Mouse (Mus musculus) limb, embryonic 14.5 days (tissue): ENCODE data around the gene Stk10. TPM values are rescaled to one million over a fixed set of nuclear protein-coding genes. Genes with fewer than 3 reads are reported as not detected.

Source experiments
- ATAC-seq: fragments of 200-750 bp; cut with Nextera tagmentation; 2 replicates; pipeline ENCODE4 v1.8.0; 2017; ENCODE audit warnings: low read depth, moderate number of reproducible peaks, moderate TSS enrichment; ENCODE audit not compliant: low FRiP score
- DNase-seq: peaks from one replicate; pipeline ENCODE4 v3.0.0-alpha.2; 2015; ENCODE audit warnings: low spot score
- H3K27ac ChIP-seq: fragments of 300-500 bp; sonication (generic); replicated peaks from 2 replicates; pipeline ENCODE4 v1.5.1; 2014; ENCODE audit warnings: low read depth, mild to moderate bottlenecking, low read length, moderate library complexity, mixed read lengths
- H3K27me3 ChIP-seq: fragments of 300-500 bp; sonication (generic); 2 replicates; pipeline ENCODE4 v1.6.1; 2014; ENCODE audit warnings: low read length, mixed read lengths; ENCODE audit not compliant: control insufficient read depth, insufficient read depth
- H3K36me3 ChIP-seq: fragments of 300-500 bp; sonication (generic); 2 replicates; pipeline ENCODE4 v1.6.1; 2014; ENCODE audit warnings: mild to moderate bottlenecking, low read length, moderate library complexity, mixed read lengths; ENCODE audit not compliant: control insufficient read depth, insufficient read depth
- H3K4me1 ChIP-seq: fragments of 300-500 bp; sonication (generic); 2 replicates; pipeline ENCODE4 v1.6.1; 2014; ENCODE audit warnings: antibody characterized with exemption, low read length, mixed read lengths; ENCODE audit not compliant: control insufficient read depth, insufficient read depth
- H3K4me2 ChIP-seq: fragments of 300-500 bp; sonication (generic); replicated peaks from 2 replicates; pipeline ENCODE4 v1.6.1; 2014; ENCODE audit warnings: low read depth, mild to moderate bottlenecking, low read length, moderate library complexity; ENCODE audit not compliant: severe bottlenecking
- H3K4me3 ChIP-seq: fragments of 300-500 bp; sonication (generic); replicated peaks from 2 replicates; pipeline ENCODE4 v1.5.1; 2014; ENCODE audit warnings: low read length
- H3K9ac ChIP-seq: fragments of 300-500 bp; sonication (generic); 2 replicates; pipeline ENCODE4 v1.6.1; 2014; ENCODE audit warnings: mild to moderate bottlenecking, low read depth, low read length, moderate library complexity; ENCODE audit not compliant: severe bottlenecking
- H3K9me3 ChIP-seq: fragments of 300-500 bp; sonication (generic); 2 replicates; pipeline ENCODE4 v1.6.1; 2016; ENCODE audit warnings: low read length; ENCODE audit not compliant: control insufficient read depth
- POLR2A ChIP-seq: fragments of 200-500 bp; IDR thresholded peaks from 2 replicates; pipeline ENCODE4 v1.8.0; 2012; ENCODE audit warnings: inconsistent platforms, mild to moderate bottlenecking, moderate library complexity, borderline replicate concordance; ENCODE audit not compliant: insufficient read depth, insufficient read length; ENCODE audit errors: extremely low read depth
- WGBS: fragments of 180-500 bp; shearing (Covaris S2); extraction: QIAGEN DNeasy Blood & Tissue Kit; methylation state at CpG from one replicate; pipeline ENCODE4 v1.1.7; 2014; 5-methylcytosine and 5-hydroxymethylcytosine counted together
- polyA plus RNA-seq, 2 experiments: library from polyadenylated mRNA; depleted of rRNA in 1 of 2; stranded (reverse) in 1 of 2; unstranded in 1 of 2; fragments of >200 nt; fragmentation: Nextera tagmentation in 1 of 2; extraction: Ambion mirVana in 1 of 2; gene quantifications; 2 replicates each; pipeline versions ENCODE4 v1.2.1 to v1.2.3; 2012 to 2014

Gene Stk10
- polyA plus RNA-seq, 2 experiments = 1.9 to 7.1 TPM

DNA sequence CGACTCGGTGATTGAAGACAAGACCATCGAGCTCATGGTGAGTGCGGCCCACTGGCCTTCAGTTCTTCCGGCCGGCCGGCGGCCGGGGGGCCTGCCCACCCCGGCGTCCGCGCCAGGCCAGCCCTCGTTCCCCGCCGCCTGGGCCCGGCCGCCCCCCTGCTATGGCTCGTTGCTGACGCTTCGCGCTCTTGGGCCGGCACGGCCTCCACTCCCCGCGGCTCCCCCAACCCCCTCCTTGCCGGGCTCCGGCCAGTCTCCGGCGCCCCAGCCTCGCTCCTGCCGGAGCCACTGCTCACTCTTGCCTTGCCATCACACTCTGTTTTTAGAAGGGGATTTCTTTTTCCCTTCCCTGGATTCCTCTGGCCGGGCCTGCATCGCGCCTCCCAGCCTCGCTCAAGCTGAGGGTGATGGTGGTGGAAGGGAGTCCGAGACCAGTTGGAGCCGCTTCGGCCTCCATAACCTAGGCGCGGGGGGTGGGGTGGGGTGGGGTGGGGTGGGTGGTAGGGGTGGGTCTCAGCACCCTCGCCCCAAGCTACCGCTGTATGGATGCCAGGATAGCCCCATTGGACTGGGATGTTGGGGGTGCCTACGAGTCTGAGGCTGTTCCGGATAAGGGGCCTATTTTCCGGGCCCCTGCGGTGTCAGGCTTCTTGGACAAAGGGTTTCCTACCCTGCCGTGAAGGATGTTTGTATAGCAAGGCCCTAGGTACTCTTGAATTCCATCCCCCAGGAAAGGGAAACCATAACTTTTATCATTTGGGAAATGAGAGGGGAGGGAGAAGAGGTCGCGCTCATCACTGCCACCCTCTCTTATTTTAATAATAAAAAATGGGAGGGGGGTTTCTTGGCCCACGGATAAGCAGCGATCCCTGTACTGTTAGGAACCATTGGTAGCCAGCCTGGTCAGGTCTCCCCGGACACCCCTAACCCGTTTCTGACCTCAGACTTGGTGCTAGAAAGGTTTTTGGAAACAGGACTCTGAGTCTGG lies 110.1 kb downstream of the Stk10 start:
- Histone ChIP-seq H3K27me3 (no peaks in the 10 kb centered on the region), H3K9me3 (no peaks in the 10 kb centered on the region), H3K4me1 (peaks cover 23% of the 10 kb centered on the region), H3K36me3 (no peaks in the 10 kb centered on the region), H3K4me2 (peak overlapping the region; percentile 74), H3K9ac (peak overlapping the region; percentile 96), H3K27ac (peak overlapping the region; percentile 99), H3K4me3 (peak overlapping the region; percentile 95)
- 1% methylated on average over 35 of the region's 54 CpGs for WGBS
- peak; percentile 56 for ATAC-seq
- TF ChIP-seq POLR2A = no peak
- DNase-seq = no peak

DNA sequence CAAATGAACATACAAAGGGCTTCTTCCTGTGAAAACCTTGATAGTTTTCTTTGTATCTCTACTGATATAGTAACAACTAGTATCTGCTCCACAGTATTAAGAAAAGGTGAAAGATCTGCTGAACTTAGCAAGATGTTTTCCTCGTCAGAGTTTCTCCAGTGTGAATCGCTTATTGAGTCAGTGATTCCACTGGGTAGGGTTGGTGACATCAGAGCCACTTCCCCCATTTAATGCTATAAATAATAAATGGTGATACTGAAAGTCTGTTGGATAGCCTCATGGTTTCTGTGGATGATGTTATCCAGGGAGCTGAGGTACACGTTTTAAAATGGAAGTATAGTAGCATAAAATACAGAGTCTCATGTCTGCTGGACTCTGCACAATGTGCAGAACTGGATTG lies 110.9 kb downstream of the Stk10 start:
- peak overlapping the region; percentile 95 for H3K4me3 ChIP-seq
- no peak for TF ChIP-seq POLR2A
- H3K4me1 ChIP-seq = peaks cover 17% of the 10 kb centered on the region
- H3K27ac ChIP-seq = no peak overlapping the region
- H3K36me3 ChIP-seq = no peaks in the 10 kb centered on the region
- H3K9ac ChIP-seq = peak overlapping the region; percentile 96
- no peaks in the 10 kb centered on the region for H3K27me3 ChIP-seq
- peak overlapping the region; percentile 74 for H3K4me2 ChIP-seq
- DNase-seq (peak; percentile 10), ATAC-seq (no peak)
- no peaks in the 10 kb centered on the region for H3K9me3 ChIP-seq
- WGBS = 36% methylated on average over 3 of the region's 3 CpGs

GRCm38 (mm10) chr11:32647265-32647664 lies 114.2 kb downstream of the Stk10 start:
- Histone ChIP-seq H3K4me3 (no peak overlapping the region), H3K27me3 (no peaks in the 10 kb centered on the region), H3K27ac (no peak overlapping the region), H3K4me1 (peaks cover 9% of the 10 kb centered on the region), H3K36me3 (no peaks in the 10 kb centered on the region), H3K9ac (no peak overlapping the region), H3K4me2 (no peak overlapping the region), H3K9me3 (no peaks in the 10 kb centered on the region)
- TF ChIP-seq POLR2A = no peak
- ATAC-seq = no peak
- WGBS = 87% methylated on average over 2 of the region's 2 CpGs
- no peak for DNase-seq

DNA sequence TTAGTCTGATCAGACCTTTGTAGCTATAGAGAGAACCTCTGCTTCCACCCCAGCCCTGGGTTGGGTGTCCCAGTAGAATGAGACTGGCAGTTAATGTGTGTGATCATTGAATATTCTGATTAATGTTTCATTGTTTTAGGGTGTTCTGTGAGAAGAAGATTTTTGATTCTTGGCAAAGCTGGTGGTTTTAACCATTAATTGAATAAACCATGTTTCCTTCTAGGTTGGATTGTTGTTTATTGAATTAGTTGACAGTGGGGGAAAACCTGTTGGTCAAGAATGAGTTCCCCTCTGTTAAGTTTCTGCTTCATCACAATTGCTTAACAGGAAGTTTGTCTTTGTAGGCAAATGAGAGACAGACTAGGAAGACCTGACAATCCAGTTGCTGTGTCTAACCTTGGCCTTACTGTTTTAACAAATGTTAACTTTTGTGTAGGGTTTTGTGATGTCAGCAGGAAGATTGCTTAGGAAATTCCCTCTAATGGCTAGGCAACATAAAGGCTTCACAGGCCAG lies 117.2 kb downstream of the Stk10 start:
- H3K9me3 ChIP-seq = no peaks in the 10 kb centered on the region
- H3K27ac ChIP-seq = no peak overlapping the region
- H3K4me3 ChIP-seq = no peak overlapping the region
- no peak for ATAC-seq
- H3K4me2 ChIP-seq = no peak overlapping the region
- DNase-seq = no peak
- TF ChIP-seq POLR2A = no peak
- peaks cover 4% of the 10 kb centered on the region; the same call in 1 of the 2 replicates for H3K36me3 ChIP-seq
- no peak overlapping the region for H3K9ac ChIP-seq
- peaks cover 2% of the 10 kb centered on the region; the same call in 1 of the 2 replicates for H3K4me1 ChIP-seq
- no peaks in the 10 kb centered on the region for H3K27me3 ChIP-seq

GRCm38 (mm10) chr11:32650893-32651590 lies 117.9 kb downstream of the Stk10 start:
- Histone ChIP-seq H3K27ac (no peak overlapping the region), H3K4me1 (peaks cover 2% of the 10 kb centered on the region; the same call in 1 of the 2 replicates), H3K4me2 (no peak overlapping the region), H3K36me3 (peaks cover 4% of the 10 kb centered on the region; the same call in 1 of the 2 replicates), H3K4me3 (no peak overlapping the region), H3K27me3 (no peaks in the 10 kb centered on the region), H3K9ac (no peak overlapping the region), H3K9me3 (no peaks in the 10 kb centered on the region)
- 93% methylated on average over 7 of the region's 7 CpGs for WGBS
- TF ChIP-seq POLR2A = no peak
- no peak for ATAC-seq
- DNase-seq = no peak
